Mouse (Mus musculus): ENCODE measurements at regions not wholly inside any gene's neighbourhood (a gene's known extent, or its start where the extent isn't known, plus 50 kb on each side); places are given as distances from the start of the nearest gene placed in this dataset.

DNA sequence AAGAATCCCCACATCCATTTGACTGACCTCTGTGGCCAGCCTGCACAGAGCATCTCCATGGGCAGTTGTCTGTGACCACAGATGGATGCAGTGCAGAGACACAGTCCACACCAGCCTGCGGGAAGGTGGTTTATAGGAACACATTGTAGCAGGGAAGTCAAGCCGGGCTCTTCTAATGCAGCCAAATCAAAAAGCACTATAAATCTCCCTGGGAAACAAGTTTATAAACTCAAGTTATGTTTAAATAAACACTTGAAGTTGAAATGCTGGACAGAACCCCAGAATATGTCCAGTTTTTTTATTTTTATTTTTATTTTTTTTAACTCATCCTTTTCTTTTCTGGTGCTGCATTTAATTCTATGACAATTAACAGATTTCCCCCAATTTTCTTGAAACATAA lies 182.1 kb upstream of the Gm765 start:
- TF ChIP-seq MAFK (IDR thresholded peaks at IDR 0.05; ENCODE audit: insufficient replicate concordance, low read length) (no peak), ZC3H11A (IDR thresholded peaks at IDR 0.05; ENCODE audit: low read depth, low read length) (no peak), CTCF (conservative IDR thresholded peaks at IDR 0.05 in 1 of 2, IDR thresholded peaks at IDR 0.05 in 1 of 2; ENCODE audit: low read depth in 2 of 2, low read length in 2 of 2) (no peak), SIN3A (IDR thresholded peaks at IDR 0.05; ENCODE audit: low read length) (no peak), MAX (IDR thresholded peaks at IDR 0.05; ENCODE audit: low read length) (no peak), EP300 (IDR thresholded peaks at IDR 0.05; ENCODE audit: low read length) (no peak), MYC (IDR thresholded peaks at IDR 0.05; ENCODE audit: low read depth, low read length) (no peak), POLR2A (IDR thresholded peaks at IDR 0.05; ENCODE audit: low read depth, low read length) (no peak), MXI1 (IDR thresholded peaks at IDR 0.05; ENCODE audit: low read depth, low read length) (no peak), ZNF384 (IDR thresholded peaks at IDR 0.05; ENCODE audit: low read depth, low read length) (no peak), KAT2A (IDR thresholded peaks at IDR 0.05; ENCODE audit: insufficient replicate concordance, low read length) (no peak), SMC3 (IDR thresholded peaks at IDR 0.05; ENCODE audit: low read depth, low read length) (no peak), USF1 (IDR thresholded peaks at IDR 0.05; ENCODE audit: low read depth, low read length) (no peak)

All from CH12.LX (cell line).